Mouse (Mus musculus) forebrain, embryonic 14.5 days (tissue): ENCODE data around the gene Serinc1. TPM values are rescaled to one million over a fixed set of nuclear protein-coding genes. Genes with fewer than 3 reads are reported as not detected.

Experiments
- ATAC-seq: fragments of 200-750 bp; cut with Nextera tagmentation; 2 replicates; pipeline ENCODE4 v1.8.0; 2017; ENCODE audit warnings: mild to moderate bottlenecking, moderate library complexity
- DNase-seq: peaks from one replicate; pipeline ENCODE4 v3.0.0-alpha.2; 2015; ENCODE audit warnings: low spot score
- H3K27ac ChIP-seq: fragments of 300-500 bp; sonication (generic); 2 replicates; pipeline ENCODE4 v1.5.1; 2014; ENCODE audit warnings: low read depth, mild to moderate bottlenecking, control low read depth, low read length, moderate library complexity
- H3K27me3 ChIP-seq: fragments of 300-500 bp; sonication (generic); replicated peaks from 2 replicates; pipeline ENCODE4 v1.6.1; 2014; ENCODE audit warnings: low read length, control low read depth, mixed read lengths; ENCODE audit not compliant: control insufficient read depth, insufficient read depth
- H3K36me3 ChIP-seq: fragments of 300-500 bp; sonication (generic); 2 replicates; pipeline ENCODE4 v1.6.1; 2014; ENCODE audit warnings: low read length, control low read depth; ENCODE audit not compliant: control insufficient read depth, insufficient read depth
- H3K4me1 ChIP-seq: fragments of 300-500 bp; sonication (generic); 2 replicates; pipeline ENCODE4 v1.6.1; 2014; ENCODE audit warnings: antibody characterized with exemption, low read length, control low read depth; ENCODE audit not compliant: control insufficient read depth, insufficient read depth
- H3K4me2 ChIP-seq: fragments of 300-500 bp; sonication (generic); 2 replicates; pipeline ENCODE4 v1.6.1; 2014; ENCODE audit warnings: mild to moderate bottlenecking, control low read depth, low read length
- H3K4me3 ChIP-seq: fragments of 300-500 bp; sonication (generic); 2 replicates; pipeline ENCODE4 v1.5.1; 2014; ENCODE audit warnings: low read depth, low read length, control low read depth
- H3K9ac ChIP-seq: fragments of 300-500 bp; sonication (generic); 2 replicates; pipeline ENCODE4 v1.6.1; 2014; ENCODE audit warnings: mild to moderate bottlenecking, low read length, control low read depth, moderate library complexity
- H3K9me3 ChIP-seq: fragments of 300-500 bp; sonication (generic); replicated peaks from 2 replicates; pipeline ENCODE4 v1.6.1; 2016; ENCODE audit warnings: low read length, control low read depth, mixed read lengths; ENCODE audit not compliant: control insufficient read depth
- WGBS: fragments of 180-500 bp; shearing (Covaris S2); extraction: QIAGEN DNeasy Blood & Tissue Kit; methylation state at CpG from one replicate; pipeline ENCODE4 v1.1.7; 2014; 5-methylcytosine and 5-hydroxymethylcytosine counted together
- polyA plus RNA-seq: library from polyadenylated mRNA; unstranded; fragments of >200 nt; fragmentation: Nextera tagmentation; extraction: Ambion mirVana; gene quantifications from 2 replicates; pipeline ENCODE4 v1.2.1, GENCODE M21; 2014

The Serinc1 gene
- polyA plus RNA-seq: 367 and 449 TPM in 2 replicates

GRCm38 (mm10) chr10:57532218-57533101 lies at the start of gene Serinc1:
TSS of gene Serinc1 (minus strand) at chr10:57532530.
- Histone ChIP-seq H3K9ac (peak within 1 kb of the TSS; percentile 96), H3K4me3 (peak within 1 kb of the TSS; percentile 89), H3K4me2 (peak within 1 kb of the TSS; percentile 72), H3K27me3 (no peaks in the 10 kb centered on the region), H3K27ac (peak within 1 kb of the TSS; percentile 96), H3K9me3 (no peaks in the 10 kb centered on the region), H3K36me3 (no peaks in the 10 kb centered on the region), H3K4me1 (peaks cover 24% of the 10 kb centered on the region)
- DNase-seq: peak; percentile 99
- 13% methylated on average over 48 of the region's 49 CpGs for WGBS
- ATAC-seq: peak; percentile 100

DNA sequence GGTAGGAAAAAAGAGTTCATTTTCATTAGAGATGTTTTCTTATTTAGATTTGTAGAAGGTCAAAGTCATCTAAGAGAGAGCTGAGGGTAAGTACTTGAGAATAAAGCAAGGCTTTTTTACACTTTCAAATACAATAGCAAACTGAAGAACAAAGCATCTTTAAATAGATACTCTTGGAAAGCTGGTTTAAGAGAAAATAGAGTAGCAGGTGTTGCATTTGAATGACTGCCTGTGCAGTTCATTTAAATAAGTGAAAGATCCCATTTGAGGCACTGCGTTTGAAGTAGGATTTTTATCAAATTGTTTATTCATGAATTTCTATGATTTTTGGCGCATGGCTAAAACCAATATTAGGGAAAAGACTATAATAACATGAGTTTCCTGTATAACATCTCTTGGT lies 44.4 kb upstream of the Serinc1 start:
- 67% methylated on average over 2 of the region's 2 CpGs for WGBS
- no peaks in the 10 kb centered on the region for H3K27me3 ChIP-seq
- ATAC-seq: no peak
- H3K36me3 ChIP-seq: no peaks in the 10 kb centered on the region
- H3K27ac ChIP-seq: no peak overlapping the region
- no peaks in the 10 kb centered on the region for H3K9me3 ChIP-seq
- peaks cover 3% of the 10 kb centered on the region; the same call in 1 of the 2 replicates for H3K4me1 ChIP-seq
- DNase-seq: peak; percentile 14
- H3K4me3 ChIP-seq: no peak overlapping the region
- H3K9ac ChIP-seq: no peak overlapping the region
- no peak overlapping the region for H3K4me2 ChIP-seq

- no peak overlapping the region for H3K9ac ChIP-seq
- no peak overlapping the region for H3K27ac ChIP-seq
- DNase-seq (peak; percentile 78), ATAC-seq (peak; percentile 60)
- no peak overlapping the region for H3K4me3 ChIP-seq
- H3K27me3 ChIP-seq: no peaks in the 10 kb centered on the region
- no peaks in the 10 kb centered on the region for H3K9me3 ChIP-seq
- H3K4me1 ChIP-seq: peaks cover 5% of the 10 kb centered on the region; the same call in 1 of the 2 replicates
- 14% methylated on average over 4 of the region's 4 CpGs for WGBS
- no peak overlapping the region for H3K4me2 ChIP-seq
- H3K36me3 ChIP-seq: no peaks in the 10 kb centered on the region
These were observed 39.8 kb upstream of the Serinc1 start for GRCm38 (mm10) chr10:57572130-57572529.

DNA sequence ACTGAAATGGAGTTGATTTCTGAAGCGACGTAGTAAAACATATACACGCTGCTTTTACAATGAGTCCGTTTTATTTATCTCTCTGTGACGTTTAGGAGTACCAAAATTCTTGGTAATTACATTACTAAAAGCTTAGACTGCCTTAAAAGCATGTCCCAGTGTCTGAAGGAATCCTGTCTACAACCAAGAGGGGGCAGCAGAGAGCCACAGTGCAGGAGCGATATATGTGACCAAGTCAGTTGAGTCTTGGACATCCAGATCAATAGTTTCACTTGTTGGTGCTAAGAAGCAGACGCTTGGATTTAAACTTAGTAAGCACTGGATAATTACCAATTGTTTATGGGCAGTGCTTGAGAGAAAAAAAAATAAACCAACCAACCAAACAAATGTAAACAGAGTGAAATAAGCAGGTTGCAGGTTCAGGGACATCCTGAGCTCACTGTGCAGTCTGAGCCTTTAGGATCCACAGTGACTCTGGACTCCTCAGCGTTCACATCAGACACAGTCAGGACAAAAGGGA lies 38.9 kb upstream of the Serinc1 start:
- DNase-seq: peak; percentile 53
- ATAC-seq: no peak
- Histone ChIP-seq H3K4me3 (no peak overlapping the region), H3K4me1 (peaks cover 5% of the 10 kb centered on the region; the same call in 1 of the 2 replicates), H3K27me3 (no peaks in the 10 kb centered on the region), H3K27ac (no peak overlapping the region), H3K9ac (no peak overlapping the region), H3K4me2 (no peak overlapping the region), H3K9me3 (no peaks in the 10 kb centered on the region), H3K36me3 (no peaks in the 10 kb centered on the region)
- 38% methylated on average over 8 of the region's 8 CpGs for WGBS

DNA sequence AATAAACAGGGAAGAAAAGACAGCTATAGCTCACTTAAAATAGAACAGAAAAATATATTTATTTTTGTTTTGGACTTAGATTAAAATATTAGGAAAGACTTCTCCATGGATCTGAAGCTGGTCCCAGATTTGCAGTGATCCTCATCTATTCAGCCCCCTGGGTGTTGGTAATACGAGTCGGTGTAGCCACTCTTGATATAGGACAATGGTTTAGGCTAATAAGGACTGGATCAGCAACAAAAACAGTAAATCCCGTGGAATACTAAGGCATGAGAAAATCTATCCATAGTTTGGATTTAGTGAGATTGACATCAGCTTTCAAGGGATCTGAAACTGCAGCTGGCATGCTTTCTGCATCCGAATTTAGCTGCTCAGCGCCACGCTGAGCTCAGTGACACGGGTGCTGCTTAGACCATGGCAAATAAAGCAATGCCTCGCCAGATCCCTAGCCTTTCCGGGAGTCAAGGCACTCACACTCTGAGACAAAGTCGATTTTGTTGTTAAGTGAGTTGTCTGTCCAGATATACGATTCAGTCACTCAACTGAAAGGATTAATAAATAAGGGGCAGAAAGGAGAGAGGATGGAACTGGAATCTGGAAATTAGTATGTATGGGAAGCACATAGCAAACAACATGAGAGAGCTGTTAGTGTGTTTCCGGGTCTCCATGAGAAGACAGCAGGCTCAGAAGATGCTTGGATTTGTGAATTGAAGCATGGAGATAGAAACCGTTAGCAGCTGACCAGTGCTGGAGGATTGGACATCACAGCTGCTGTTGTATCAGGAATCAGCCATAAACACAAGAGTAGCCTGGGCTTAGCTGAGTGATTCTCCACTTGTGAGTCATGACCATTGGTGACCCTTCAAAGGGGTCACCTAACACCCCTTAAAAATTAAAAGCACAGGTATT lies 36.9 kb upstream of the Serinc1 start:
- Histone ChIP-seq H3K27ac (no peak overlapping the region; the same call in 1 of the 2 replicates), H3K9ac (peak overlapping the region; percentile 10; the same call in 1 of the 2 replicates), H3K27me3 (no peaks in the 10 kb centered on the region), H3K9me3 (no peaks in the 10 kb centered on the region), H3K4me2 (peak overlapping the region; percentile 27; the same call in 1 of the 2 replicates), H3K4me3 (no peak overlapping the region), H3K4me1 (peaks cover 5% of the 10 kb centered on the region; the same call in 1 of the 2 replicates), H3K36me3 (no peaks in the 10 kb centered on the region)
- ATAC-seq (0 out of 2 replicates have a peak, but pooled peaks have one; percentile 51), DNase-seq (peak; percentile 50)
- 37% methylated on average over 13 of the region's 13 CpGs for WGBS

GRCm38 (mm10) chr10:57566221-57566620 lies 33.9 kb upstream of the Serinc1 start:
- H3K4me3 ChIP-seq: no peak overlapping the region
- H3K9ac ChIP-seq: no peak overlapping the region
- no peaks in the 10 kb centered on the region for H3K36me3 ChIP-seq
- no peak overlapping the region for H3K27ac ChIP-seq
- no peaks in the 10 kb centered on the region for H3K9me3 ChIP-seq
- H3K27me3 ChIP-seq: no peaks in the 10 kb centered on the region
- H3K4me1 ChIP-seq: peaks cover 2% of the 10 kb centered on the region; the same call in 1 of the 2 replicates
- no peak overlapping the region for H3K4me2 ChIP-seq
- DNase-seq (no peak), ATAC-seq (no peak)
- WGBS: 53% methylated on average over 1 of the region's 1 CpGs

- no peak overlapping the region for H3K9ac ChIP-seq
- 72% methylated on average over 5 of the region's 5 CpGs for WGBS
- H3K4me3 ChIP-seq: no peak overlapping the region
- H3K4me1 ChIP-seq: no peaks in the 10 kb centered on the region
- DNase-seq (no peak), ATAC-seq (no peak)
- no peaks in the 10 kb centered on the region for H3K36me3 ChIP-seq
- H3K27ac ChIP-seq: no peak overlapping the region
- no peak overlapping the region for H3K4me2 ChIP-seq
- H3K9me3 ChIP-seq: no peaks in the 10 kb centered on the region
- no peaks in the 10 kb centered on the region for H3K27me3 ChIP-seq
These were observed 25.3 kb upstream of the Serinc1 start for GRCm38 (mm10) chr10:57557597-57557996.

DNA sequence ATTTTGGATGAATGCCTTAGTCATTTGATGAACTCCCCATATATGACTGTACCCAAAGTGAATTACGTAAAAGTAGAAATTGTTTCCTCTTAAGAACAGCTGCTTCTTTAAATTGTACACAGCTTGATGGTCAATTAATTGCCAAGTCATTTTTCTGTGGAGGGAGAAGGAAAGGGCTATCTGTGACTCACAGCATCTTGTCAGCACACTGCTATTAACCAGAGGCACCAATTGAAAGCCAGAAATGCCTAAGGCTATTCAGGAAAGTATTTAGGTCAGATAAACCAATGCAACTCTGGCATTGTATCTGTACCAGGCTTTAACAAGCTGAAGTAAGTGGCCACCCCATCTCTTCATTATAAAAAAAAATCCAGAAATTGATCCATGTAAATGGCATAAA lies 21.4 kb upstream of the Serinc1 start:
- Histone ChIP-seq H3K36me3 (no peaks in the 10 kb centered on the region), H3K27ac (no peak overlapping the region), H3K4me1 (no peaks in the 10 kb centered on the region), H3K9me3 (no peaks in the 10 kb centered on the region), H3K4me3 (no peak overlapping the region), H3K27me3 (no peaks in the 10 kb centered on the region), H3K4me2 (no peak overlapping the region), H3K9ac (no peak overlapping the region)
- DNase-seq: no peak
- WGBS: 89% methylated on average over 1 of the region's 1 CpGs
- no peak for ATAC-seq
